Mouse (Mus musculus) brain, embryonic 14.5 days (tissue): ENCODE data around the gene Slc7a1.

Experiments used
- CTCF ChIP-seq: fragments of 200-500 bp; IDR thresholded peaks from 2 replicates; pipeline ENCODE4 v1.5.1; 2012; ENCODE audit warnings: inconsistent platforms, mild to moderate bottlenecking, moderate library complexity, borderline replicate concordance; ENCODE audit not compliant: insufficient read depth, insufficient read length; ENCODE audit errors: extremely low read depth
- POLR2A ChIP-seq: fragments of 200-500 bp; IDR thresholded peaks from 2 replicates; pipeline ENCODE4 v1.6.1; 2012; ENCODE audit warnings: mild to moderate bottlenecking, inconsistent platforms, borderline replicate concordance; ENCODE audit not compliant: poor library complexity, insufficient read depth, insufficient read length, severe bottlenecking; ENCODE audit errors: extremely low read depth

GRCm38 (mm10) chr5:148399660-148400443, at the start of gene Slc7a1:
- TF ChIP-seq CTCF, result no peak
- TF ChIP-seq POLR2A, result peak; percentile 49; the same call in 1 of the 2 replicates
